Mouse (Mus musculus): ENCODE data around the gene Dcps. TPM values are rescaled to one million over a fixed set of nuclear protein-coding genes. Genes with fewer than 3 reads are reported as not detected.
A peak's percentile ranks its signal among the peaks of the same experiment; 100 is the strongest.

Gene Dcps
- polyA plus RNA-seq, 1 experiment from 2014 or later: 19.9 TPM

GRCm38 (mm10) chr9:35194048-35194447 is 18.2 kb upstream of the Dcps start:
- WGBS (ENCODE audit: missing documents): 77% methylated on average over 3 of the region's 3 CpGs
- Histone ChIP-seq H3K27ac (no peak overlapping the region), H3K4me3 (ENCODE audit: inconsistent target) (no peak overlapping the region), H3K79me2 (ENCODE audit: inconsistent target) (peaks cover 33% of the 10 kb centered on the region), H3K36me3 (ENCODE audit: inconsistent target) (peaks cover 34% of the 10 kb centered on the region)

GRCm38 (mm10) chr9:35192983-35193542 is 17.2 kb upstream of the Dcps start:
- Histone ChIP-seq H3K4me3 (ENCODE audit: inconsistent target) (no peak overlapping the region), H3K27ac (no peak overlapping the region)
- 92% methylated on average over 11 of the region's 11 CpGs for WGBS (ENCODE audit: missing documents)

DNA sequence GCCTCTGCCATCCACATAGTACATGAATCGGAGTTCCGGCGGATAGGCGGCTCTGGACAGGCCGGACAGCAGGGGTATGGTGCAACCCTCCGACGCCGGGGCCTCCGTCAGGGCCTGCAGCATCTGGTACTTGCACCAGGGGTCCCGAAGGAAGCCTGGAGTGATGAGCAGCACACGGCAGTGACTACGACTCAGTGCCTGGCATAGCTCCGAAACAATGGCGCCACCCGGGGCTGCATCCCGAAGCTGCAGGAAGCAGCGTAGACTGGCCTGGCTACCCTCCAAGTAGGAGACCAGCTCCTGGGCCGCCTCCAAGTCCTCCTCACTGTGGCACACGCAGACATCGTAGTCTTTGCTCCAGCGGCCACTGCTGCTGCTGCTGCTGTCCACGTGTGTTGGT is 12.8 kb upstream of the Dcps start:
- Histone ChIP-seq H3K79me2 (ENCODE audit: inconsistent target) (no peaks in the 10 kb centered on the region), H3K27ac (no peak overlapping the region), H3K36me3 (ENCODE audit: inconsistent target) (peaks cover 64% of the 10 kb centered on the region), H3K4me3 (ENCODE audit: inconsistent target) (no peak overlapping the region)
- WGBS (ENCODE audit: missing documents): 95% methylated on average over 22 of the region's 22 CpGs

More at GRCm38 (mm10) chr9:35192983-35193542, 17.2 kb upstream of the Dcps start:
- Histone ChIP-seq H3K79me2 (ENCODE audit: inconsistent target) (peaks cover 23% of the 10 kb centered on the region), H3K36me3 (ENCODE audit: inconsistent target) (peaks cover 44% of the 10 kb centered on the region)

- no peaks in the 10 kb centered on the region for H3K79me2 ChIP-seq (ENCODE audit: inconsistent target)
- no peak overlapping the region for H3K27ac ChIP-seq
- H3K4me3 ChIP-seq (ENCODE audit: inconsistent target): no peak overlapping the region
- 81% methylated on average over 8 of the region's 10 CpGs for WGBS (ENCODE audit: missing documents)
- H3K36me3 ChIP-seq (ENCODE audit: inconsistent target): peaks cover 59% of the 10 kb centered on the region
Observed at GRCm38 (mm10) chr9:35187351-35187903, 11.6 kb upstream of the Dcps start.

DNA sequence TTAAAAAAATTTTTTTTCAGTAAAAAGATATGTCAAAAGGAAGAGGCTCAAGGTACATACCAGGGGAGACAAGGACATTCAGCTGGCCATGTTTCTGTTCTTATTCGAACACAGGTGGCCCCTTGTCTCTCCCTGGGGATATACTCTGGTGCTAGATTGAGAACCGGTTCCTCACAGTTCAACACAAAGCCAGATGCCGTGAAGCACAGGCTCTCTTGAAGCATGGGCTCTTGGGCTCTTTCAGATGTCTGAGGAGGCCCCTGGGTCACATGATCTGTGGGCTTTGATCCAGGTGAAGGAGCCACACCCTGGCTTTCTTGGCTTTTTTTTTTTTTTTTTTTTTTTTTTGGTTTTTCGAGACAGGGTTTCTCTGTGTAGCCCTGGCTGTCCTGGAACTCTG is 10.6 kb upstream of the Dcps start:
- H3K27ac ChIP-seq: no peak overlapping the region
- WGBS (ENCODE audit: missing documents): 91% methylated on average over 3 of the region's 4 CpGs

GRCm38 (mm10) chr9:35183359-35183758 is 7.5 kb upstream of the Dcps start:
- Histone ChIP-seq H3K4me3 (ENCODE audit: inconsistent target) (no peak overlapping the region), H3K27ac (peak overlapping the region; percentile 43), H3K79me2 (ENCODE audit: inconsistent target) (no peaks in the 10 kb centered on the region), H3K36me3 (ENCODE audit: inconsistent target) (peaks cover 24% of the 10 kb centered on the region)
- 13% methylated on average over 5 of the region's 5 CpGs for WGBS (ENCODE audit: missing documents)

More for the DNA sequence above, 10.6 kb upstream of the Dcps start:
- peaks cover 54% of the 10 kb centered on the region for H3K36me3 ChIP-seq (ENCODE audit: inconsistent target)
- H3K79me2 ChIP-seq (ENCODE audit: inconsistent target): no peaks in the 10 kb centered on the region
- H3K4me3 ChIP-seq (ENCODE audit: inconsistent target): no peak overlapping the region

- Histone ChIP-seq H3K27ac (peak overlapping the region; percentile 43), H3K36me3 (ENCODE audit: inconsistent target) (peaks cover 18% of the 10 kb centered on the region), H3K79me2 (ENCODE audit: inconsistent target) (no peaks in the 10 kb centered on the region), H3K4me3 (ENCODE audit: inconsistent target) (no peak overlapping the region)
- WGBS (ENCODE audit: missing documents): 44% methylated on average over 2 of the region's 2 CpGs
Observed at GRCm38 (mm10) chr9:35182832-35183231, 7.0 kb upstream of the Dcps start.

- H3K79me2 ChIP-seq (ENCODE audit: inconsistent target): peaks cover 9% of the 10 kb centered on the region; the same call in 1 of the 2 replicates
- WGBS (ENCODE audit: missing documents): 38% methylated on average over 14 of the region's 14 CpGs
- H3K36me3 ChIP-seq (ENCODE audit: inconsistent target): no peaks in the 10 kb centered on the region
- H3K4me3 ChIP-seq (ENCODE audit: inconsistent target): peak overlapping the region; percentile 82
- H3K27ac ChIP-seq: peak overlapping the region; percentile 88
Observed at GRCm38 (mm10) chr9:35176124-35176659, 331 bp upstream of the Dcps start.

DNA sequence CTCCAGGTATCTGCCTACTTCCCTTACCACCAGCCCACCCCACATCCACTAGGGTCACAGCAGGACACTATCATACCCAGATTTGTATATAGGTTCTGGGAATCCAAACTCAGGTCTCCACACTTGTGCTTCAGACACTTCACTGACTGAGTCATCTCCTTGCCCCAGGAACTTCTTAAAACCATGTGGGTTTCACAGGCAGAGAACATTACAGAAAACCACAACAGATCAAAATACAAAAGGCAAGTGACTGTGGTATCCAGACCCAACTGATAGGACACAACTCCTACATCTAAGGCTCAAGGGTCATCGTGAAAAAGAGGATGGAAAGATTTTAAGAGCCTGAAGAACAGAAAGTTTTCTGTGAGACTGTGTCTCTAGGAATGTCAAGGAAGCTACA is 2.5 kb downstream of the Dcps start:
- Histone ChIP-seq H3K36me3 (ENCODE audit: inconsistent target) (peaks cover 9% of the 10 kb centered on the region; the same call in 1 of the 2 replicates), H3K79me2 (ENCODE audit: inconsistent target) (peaks cover 9% of the 10 kb centered on the region; the same call in 1 of the 2 replicates), H3K27ac (no peak overlapping the region), H3K4me3 (ENCODE audit: inconsistent target) (no peak overlapping the region)
- 78% methylated on average over 1 of the region's 1 CpGs for WGBS (ENCODE audit: missing documents)

GRCm38 (mm10) chr9:35170071-35170470 is 5.8 kb downstream of the Dcps start:
- no peak overlapping the region for H3K4me3 ChIP-seq (ENCODE audit: inconsistent target)
- peaks cover 9% of the 10 kb centered on the region; the same call in 1 of the 2 replicates for H3K36me3 ChIP-seq (ENCODE audit: inconsistent target)
- H3K79me2 ChIP-seq (ENCODE audit: inconsistent target): peaks cover 9% of the 10 kb centered on the region; the same call in 1 of the 2 replicates
- 78% methylated on average over 6 of the region's 7 CpGs for WGBS (ENCODE audit: missing documents)
- no peak overlapping the region for H3K27ac ChIP-seq

- peaks cover 9% of the 10 kb centered on the region; the same call in 1 of the 2 replicates for H3K36me3 ChIP-seq (ENCODE audit: inconsistent target)
- WGBS (ENCODE audit: missing documents): 87% methylated on average over 9 of the region's 9 CpGs
- no peak overlapping the region for H3K4me3 ChIP-seq (ENCODE audit: inconsistent target)
- H3K79me2 ChIP-seq (ENCODE audit: inconsistent target): no peaks in the 10 kb centered on the region
- no peak overlapping the region for H3K27ac ChIP-seq
Observed at GRCm38 (mm10) chr9:35166798-35167635, 8.8 kb downstream of the Dcps start.

DNA sequence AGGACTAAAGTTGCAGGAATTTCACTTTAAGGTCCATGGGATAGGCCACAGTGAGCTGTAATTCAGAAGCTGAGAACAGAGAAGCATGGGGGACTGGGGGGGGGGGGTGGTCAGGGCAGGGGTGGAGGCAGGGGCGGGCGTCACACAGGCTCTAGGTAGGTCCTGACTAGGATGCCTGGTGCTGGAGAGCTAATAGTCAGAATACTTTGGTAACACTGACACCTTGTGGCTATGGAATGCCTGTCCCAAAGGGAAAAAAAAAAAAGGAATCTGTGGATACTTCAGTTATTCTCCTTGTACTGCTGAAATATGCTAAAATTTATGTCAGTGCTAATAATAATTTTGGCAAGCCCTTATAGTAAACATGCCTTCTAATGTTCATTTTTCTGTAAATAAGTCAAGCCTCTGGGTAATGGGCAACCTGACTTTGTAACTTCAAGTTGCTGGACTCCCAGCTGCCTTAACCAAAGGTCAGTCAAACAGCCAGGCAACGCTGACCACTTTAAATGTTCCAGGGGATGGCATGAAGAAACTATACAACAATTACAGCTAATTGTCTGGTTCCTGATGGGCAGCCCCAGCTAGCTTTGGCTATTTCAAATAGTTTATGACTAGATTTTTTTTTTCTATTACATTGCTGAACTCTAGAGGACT is 9.6 kb downstream of the Dcps start:
- H3K27ac ChIP-seq: no peak overlapping the region
- H3K79me2 ChIP-seq (ENCODE audit: inconsistent target): no peaks in the 10 kb centered on the region
- 84% methylated on average over 3 of the region's 3 CpGs for WGBS (ENCODE audit: missing documents)
- no peak overlapping the region for H3K4me3 ChIP-seq (ENCODE audit: inconsistent target)
- H3K36me3 ChIP-seq (ENCODE audit: inconsistent target): peaks cover 9% of the 10 kb centered on the region; the same call in 1 of the 2 replicates

DNA sequence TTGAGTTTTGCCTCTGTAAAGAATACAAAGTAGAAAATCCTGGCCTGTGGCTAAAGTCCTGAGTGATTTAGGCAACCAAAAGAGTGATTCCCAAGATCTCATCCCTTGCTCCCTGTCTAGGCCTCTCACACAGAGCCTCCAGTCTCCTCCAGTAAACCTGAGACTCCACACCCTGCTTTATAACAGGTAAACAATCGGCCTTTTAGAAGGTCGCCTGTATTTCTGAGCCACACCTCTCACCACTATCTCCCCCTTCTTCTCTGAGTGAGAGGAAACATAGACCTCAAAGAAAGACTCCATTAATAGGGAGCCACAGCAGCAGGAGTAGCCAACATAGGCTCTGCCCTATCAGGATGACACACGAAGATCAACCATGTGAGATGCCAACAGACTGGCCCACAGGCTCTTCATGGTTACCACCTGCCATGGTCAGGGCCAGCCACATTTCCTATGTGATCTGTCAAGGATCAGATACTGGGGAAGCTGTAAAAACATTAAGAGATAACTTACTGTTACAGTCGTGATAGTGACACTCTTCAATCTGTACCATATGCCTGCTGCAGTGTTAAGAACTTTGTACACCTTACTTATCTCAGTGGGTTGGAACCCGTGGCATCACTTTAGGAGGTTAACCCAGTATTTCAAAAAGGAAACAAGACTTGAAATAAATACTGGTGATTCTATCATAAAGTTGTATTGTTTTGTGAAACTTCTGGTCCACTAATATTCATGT is 11.6 kb downstream of the Dcps start:
- 81% methylated on average over 5 of the region's 5 CpGs for WGBS (ENCODE audit: missing documents)
- Histone ChIP-seq H3K36me3 (ENCODE audit: inconsistent target) (no peaks in the 10 kb centered on the region; the same call in 1 of the 2 replicates), H3K4me3 (ENCODE audit: inconsistent target) (no peak overlapping the region), H3K27ac (no peak overlapping the region), H3K79me2 (ENCODE audit: inconsistent target) (no peaks in the 10 kb centered on the region)

Measured in macrophage (primary cell).